Mouse (Mus musculus): Measurements from ENCODE around the gene Kcnmb2.

DNA sequence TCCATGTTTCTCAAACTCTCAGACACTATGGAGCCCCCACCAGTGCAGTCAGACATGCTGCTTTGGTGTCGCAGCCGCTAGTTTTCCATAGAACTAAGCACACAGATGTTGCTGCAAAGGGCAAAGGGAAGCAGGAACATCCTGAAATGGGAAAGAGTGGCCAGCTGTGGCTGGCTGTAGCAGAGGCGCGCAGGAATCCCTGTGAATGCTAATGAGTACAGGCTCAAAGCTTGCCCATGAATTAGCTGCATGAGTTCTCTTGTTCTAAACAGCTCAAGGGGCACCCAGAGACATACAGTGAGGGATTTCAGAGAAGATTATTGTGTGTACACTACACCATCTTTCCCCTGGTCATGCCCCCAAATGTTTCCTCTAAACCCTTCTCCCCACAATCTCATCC, 82.8 kb downstream of the Kcnmb2 start:
- no peak for TF ChIP-seq CTCF (IDR thresholded peaks at IDR 0.05; ENCODE audit: low read depth)
- no peak for TF ChIP-seq EP300 (optimal IDR thresholded peaks at IDR 0.05)
